Mouse (Mus musculus) urinary bladder, adult 2 months (tissue): ENCODE measurements around the gene Tmem100. TPM values are rescaled to one million over a fixed set of nuclear protein-coding genes. Genes with fewer than 3 reads are reported as not detected.

Experiments
- DNase-seq: peaks from one replicate; pipeline ENCODE4 v3.0.0; 2022; ENCODE audit warnings: low spot score
- polyA plus RNA-seq: library from polyadenylated mRNA; depleted of rRNA; stranded (reverse); fragments of >200 nt; gene quantifications from 2 replicates; pipeline ENCODE4 v1.2.3, GENCODE M21; 2012

The Tmem100 gene
- polyA plus RNA-seq, 1 experiment = 11.0 TPM

DNA sequence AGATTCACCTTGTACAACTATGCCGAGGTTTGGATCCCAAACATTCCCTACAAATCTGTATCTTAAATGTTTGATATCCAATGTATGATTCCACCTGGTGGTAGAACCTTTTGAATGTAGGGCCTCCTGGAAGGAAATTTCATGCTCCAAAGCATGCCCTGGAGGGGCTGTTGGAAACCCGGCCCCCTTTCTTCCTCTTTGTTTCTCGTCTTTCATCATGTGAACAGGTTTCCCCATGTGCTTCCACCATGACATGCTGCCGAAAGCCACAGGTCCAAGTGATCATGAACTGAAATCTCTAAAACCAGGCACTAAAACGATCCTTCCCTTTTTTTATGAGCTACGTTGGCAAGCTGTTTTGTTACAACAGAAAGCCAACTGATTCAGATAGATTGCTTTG lies 16.5 kb upstream of the Tmem100 start:
- no peak for DNase-seq

DNA sequence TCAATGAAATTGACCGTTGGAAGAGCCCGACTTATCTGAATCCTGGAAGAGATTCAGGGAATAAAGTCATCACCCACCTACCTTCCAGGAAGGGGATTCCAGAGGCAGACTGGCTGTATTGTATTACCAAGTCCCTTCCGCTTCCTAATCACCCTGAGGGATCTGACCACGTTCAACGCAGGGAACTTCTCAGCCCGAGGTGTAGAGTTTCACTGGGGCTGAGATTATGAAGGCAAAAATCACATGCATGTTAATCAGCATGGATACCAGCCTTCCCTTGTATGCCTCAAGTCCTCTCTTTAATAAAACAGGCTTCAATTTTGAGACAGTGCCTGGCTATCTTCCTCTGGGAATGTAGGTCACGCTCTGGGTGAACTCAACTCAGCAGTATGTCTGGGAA lies 14.9 kb upstream of the Tmem100 start:
- DNase-seq = no peak

DNA sequence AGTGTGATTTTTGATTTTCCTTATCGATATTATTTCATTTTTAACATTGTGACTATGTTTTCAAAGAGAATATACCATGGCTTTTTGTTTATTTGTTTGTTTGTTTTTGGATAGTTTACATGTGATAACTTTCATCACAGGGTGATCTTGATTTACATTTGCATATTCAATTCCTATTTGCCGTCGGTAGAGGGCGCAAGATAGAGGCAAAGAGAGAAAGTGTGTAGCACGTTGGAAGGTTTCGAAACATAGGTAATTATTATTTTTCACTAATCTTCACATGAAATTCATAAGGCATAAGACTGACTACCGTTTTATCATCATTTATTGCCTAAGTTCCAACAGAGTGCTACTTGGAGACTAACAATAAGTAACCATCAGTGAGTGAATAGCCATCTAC lies 11.0 kb upstream of the Tmem100 start:
- no peak for DNase-seq

DNA sequence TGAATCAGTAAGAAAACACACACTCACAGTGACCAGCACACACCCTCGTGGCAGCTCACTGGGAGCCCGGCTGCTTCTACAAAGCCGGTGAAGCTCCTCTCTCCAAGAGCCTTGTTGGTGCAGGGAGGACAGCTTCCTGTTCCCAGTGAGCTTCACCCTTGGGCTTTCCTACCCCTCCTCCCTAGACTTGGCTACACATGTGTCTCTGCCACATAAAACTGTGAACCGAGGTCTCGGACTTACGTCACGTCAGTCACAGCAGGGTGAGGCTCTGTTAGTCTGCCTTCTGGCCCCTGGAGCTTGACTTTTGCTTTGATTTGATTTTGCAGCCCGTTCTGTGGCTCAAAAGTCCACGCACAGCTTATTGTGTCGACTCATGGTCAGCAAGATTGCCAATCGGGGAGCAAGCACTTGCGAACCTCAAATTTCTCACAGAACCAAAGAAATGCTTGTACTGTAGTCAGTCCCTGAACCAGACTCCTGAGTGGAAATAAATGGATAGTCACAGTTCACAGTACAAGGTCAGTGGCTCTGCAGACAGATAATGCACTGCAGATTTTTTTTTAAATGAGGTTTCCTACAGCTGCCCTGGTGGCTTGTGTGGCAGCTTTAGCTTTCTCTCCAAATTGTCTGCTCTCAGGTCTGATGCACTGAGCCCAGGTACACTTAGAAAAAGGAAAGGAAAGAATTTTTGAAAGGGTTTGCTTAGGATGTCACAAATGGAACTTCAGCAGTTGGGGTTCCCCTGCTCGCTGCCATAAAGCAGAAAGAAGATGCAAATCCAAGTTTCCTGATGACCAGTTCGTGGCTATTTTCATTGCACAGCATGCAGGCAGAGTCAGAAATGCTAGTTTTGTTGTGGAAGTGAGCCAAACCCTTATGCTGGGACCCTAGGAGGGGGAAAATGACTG lies 4.0 kb upstream of the Tmem100 start:
- DNase-seq = no peak

DNA sequence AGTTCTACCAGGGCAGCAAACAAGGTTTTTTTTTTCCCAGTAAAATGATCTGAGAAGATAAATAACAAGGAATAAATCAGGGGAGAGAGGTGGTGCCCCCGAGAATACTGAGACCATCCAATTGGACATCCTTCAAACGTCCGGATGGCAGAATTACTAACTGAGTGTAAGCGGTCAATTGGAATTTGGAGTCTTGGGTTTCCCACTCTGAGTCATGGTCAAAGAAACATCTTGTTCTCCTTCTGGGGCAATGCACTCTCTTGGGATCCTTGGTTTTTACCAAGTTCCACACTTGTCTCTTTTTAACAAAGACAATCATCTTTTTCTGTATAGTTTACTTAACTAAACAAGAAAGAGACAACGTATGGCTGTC lies 3.4 kb upstream of the Tmem100 start:
- no peak for DNase-seq

DNA sequence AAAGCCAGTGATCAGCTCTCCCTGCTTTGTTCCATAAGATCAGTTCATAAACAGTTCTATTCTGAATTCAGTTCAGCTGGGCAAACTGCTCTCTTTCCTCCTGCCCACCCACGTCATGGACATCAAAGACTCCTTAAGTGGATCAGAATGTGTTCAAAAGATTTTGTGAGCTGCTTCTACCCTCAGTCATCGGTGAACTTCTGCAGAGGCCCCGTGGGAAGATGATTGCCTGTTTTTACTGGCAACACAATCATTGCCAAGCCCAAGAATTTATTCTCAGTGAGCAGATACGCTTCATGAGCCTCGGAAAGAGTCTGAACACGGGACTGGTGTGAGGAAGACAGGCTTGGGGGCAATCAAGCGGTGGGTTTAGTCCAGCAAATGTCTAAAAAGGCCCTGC lies 2.9 kb upstream of the Tmem100 start:
- no peak for DNase-seq

DNA sequence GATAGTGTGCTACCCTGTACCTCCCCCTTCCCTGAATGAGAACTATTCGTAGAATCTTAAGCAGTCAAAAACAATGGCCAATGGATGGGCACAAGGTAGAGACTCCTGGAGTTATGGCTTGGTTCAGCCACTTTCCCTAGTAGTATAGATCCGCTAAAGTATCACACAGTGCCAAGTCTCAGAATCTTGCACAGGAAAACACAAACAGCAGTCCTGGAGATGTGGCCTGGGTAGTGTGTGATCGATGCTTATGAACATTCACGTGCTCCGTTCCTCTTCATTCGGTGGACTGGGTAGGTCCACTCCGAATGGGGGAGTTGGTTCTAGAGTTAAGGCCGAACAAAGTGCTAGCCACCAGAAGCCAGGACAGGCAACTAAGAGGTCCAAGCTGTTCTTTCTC lies 1.4 kb upstream of the Tmem100 start:
- no peak for DNase-seq

DNA sequence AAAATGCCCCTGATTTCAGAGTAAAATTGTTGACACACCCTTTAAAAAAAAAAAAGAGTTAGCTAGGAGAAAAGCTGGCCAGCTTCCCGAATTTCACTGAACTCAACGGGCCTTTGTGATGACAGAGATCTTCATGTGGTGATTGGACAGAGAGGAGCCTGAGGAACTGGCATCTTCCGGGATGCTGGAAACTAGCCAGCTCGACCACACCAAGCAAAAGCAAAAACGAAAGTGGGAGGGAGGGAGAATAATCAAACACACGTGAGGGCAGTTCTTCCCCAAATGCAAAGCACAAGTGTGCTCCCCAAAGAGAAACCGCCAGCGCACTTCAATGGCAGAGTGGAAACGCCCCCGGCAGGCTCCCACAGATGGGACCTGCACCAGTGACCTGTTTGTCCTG lies 794 bp upstream of the Tmem100 start:
- DNase-seq = no peak

DNA sequence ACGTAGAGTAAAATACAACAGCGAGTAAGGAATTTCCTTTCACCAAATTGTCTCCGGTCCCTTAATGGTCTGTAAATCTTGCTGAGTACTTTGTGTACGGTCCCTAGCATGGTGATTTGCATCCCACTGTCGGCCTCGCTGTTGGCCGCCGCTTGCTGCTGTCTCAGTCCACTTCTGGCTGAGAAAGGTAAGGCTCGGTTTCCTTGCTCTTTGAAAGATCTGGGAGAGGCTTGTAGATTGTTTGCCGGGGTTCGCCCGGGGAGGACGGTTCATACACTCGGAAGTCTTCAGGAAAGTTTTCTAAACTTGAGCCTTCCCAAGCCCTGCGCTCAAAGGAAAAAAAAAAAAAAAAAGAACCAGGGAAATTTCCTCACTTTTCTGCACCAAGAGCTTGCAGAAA lies 409 bp downstream of the Tmem100 start:
- no peak for DNase-seq

DNA sequence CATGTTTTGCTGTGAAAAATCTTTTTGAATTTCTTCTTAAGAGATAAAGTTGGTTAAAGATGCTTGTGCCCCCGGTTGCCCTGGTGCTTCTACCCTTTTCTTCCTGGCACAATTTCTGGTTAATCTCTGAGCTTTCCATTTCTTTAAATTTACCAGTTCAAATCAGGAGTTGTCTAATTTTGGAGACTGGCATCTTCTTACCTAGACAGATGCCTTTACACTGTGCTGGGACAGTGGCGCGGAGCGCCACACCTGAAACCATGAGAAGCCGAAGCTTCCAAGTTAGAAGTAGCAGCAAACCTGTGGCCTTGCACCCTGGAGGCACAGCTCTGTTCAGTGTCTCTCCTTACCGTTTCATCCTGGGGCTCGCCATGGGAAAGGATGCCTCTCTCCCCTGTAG lies 928 bp downstream of the Tmem100 start:
- DNase-seq = no peak

DNA sequence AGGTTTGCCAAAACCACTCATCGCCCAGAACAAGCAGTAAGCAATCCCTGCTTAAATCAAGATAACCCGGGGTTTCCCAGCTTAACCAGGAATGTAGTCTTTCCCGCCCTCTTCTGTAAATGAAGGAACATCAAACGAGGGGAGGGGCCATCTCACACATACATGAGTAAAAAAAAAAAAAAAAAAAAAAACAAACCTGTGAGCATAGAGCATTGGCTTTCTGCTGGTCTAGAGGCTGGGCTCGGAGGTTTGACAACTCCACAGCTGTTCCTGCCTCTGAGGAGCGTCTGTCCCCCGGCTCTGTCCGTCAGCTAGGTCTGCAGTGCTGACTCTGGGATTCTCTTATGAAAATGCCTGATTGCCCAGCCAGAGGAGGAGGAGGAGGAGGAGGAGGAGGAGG lies 2.7 kb downstream of the Tmem100 start:
- DNase-seq = no peak

DNA sequence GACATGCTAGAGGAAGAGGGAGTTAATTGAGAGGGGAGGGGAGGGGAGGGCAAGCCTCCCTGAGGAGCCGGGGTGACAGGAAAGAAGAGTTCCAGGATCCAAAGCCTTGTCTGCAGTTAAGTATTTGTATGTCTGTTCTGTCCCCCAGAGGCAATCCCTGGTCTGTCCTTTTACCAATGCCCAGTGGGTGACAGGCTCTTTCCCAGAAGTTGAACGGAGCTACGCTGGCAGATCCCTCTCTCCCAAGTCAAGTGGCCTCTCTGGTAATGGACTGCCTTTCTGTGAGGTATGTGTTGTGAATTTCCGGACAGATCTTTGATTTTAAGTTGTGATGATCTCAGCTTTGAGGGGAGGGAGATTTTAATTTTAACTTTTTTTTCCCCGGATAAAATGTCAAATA lies 3.3 kb downstream of the Tmem100 start:
- DNase-seq = no peak

DNA sequence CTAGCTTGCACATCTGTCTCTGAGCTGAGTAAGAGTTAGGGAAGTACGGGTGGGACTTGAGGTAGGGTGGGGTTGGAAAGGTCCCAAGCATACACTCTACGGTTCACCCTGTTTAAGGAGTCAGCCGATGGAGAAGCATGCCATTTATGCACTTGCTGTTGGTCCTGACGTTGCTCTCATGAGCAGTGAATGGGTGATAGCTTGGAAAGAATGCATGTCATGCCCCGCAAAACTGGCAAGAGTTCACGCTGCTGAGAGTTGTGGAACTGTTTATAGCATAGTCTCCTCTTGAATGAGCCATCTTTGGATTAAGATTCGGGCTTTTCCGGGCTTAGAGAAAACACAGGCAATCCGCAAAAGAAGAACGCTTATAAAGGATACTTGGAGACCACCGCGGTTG lies 4.5 kb downstream of the Tmem100 start:
- DNase-seq = no peak

DNA sequence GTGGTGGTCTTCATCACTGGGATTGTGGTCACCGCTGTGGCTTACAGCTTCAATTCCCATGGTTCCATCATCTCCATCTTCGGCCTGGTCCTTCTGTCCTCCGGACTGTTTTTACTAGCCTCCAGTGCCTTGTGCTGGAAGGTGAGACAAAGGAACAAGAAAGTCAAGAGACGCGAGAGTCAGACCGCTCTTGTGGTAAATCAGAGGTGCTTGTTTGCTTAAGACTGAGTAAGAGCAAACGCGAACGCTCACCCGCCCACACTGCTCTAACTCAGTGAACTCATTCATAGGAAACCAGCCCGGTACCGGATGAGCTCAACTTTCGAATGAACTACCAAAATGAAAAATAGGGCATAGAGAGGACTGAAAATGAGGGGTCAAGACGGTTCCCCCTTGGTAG lies 5.4 kb downstream of the Tmem100 start:
- DNase-seq = no peak

DNA sequence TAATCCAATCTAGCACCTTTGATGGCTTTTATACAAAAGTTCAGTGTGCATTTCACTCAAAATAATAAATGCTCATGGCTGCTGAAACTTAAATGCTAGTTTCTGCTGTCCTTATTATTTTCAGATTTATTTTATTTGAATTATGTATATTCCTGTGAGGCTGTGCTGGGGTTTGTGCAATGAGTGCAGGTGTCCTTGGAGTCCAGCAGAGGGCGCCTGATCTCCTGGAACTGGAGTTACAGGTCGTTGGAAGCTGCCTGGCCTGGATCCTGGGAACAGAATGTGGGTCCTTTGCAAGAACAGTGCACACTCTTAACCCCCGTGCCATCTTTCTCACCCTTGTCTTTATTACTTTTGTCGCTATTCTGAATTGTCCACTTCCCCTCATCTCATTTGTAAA lies 6.3 kb downstream of the Tmem100 start:
- DNase-seq = no peak

DNA sequence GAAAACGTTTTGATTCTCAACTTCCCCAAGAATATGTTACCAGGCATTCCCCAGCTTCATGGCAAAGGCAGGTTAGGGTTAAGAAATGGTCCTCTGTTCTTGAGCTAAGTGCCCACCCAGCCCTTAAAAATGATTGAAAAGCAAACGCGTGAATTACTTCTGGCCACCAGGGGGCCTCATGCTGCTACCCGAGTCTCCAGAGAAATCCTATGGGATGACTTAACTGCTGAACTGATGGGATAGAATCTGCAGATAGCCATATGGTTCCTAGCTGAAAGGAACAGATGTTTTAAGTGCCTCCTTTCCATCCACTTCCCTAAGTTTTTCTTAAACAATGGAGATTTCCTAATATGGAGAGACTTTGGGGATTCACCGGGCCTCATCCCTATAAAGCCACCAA lies 7.9 kb downstream of the Tmem100 start:
- no peak for DNase-seq

DNA sequence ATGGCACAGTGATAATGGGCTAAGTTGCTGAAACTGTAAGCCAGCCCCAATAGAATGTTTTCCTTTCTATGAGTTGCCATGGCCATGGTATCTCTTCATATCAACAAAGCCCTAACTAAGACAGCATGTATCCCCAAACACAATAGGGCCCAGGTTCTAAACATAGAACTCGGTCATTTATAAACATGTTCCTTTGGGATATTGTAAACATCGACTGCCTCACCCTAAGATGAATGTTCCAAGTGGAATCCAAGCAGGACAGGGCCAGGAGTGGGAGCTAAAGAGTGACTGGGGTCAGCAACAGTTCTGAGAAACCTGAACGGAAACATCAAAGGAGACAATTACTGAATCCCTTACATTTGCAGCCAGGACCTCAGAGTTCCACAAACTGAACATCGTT lies 14.3 kb downstream of the Tmem100 start:
- DNase-seq = no peak

DNA sequence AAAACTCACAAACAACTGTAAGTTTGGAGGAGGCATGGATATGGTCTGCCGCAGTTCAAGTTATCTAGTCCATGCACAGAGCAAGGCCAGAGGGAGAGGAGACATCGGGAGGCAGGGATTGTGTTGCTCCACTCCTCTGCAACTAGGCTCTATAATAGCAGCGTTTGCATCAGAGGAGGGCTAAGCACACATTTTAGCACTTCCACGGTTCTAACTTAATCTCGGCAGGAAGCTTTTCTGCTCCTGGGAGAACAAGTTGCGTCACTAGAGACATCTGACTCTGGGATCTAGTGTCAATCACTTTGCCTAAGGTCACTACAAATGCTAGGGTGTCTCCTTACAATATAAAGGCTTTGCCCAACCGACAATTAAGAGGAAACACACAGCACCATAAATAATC lies 16.1 kb downstream of the Tmem100 start:
- no peak for DNase-seq

DNA sequence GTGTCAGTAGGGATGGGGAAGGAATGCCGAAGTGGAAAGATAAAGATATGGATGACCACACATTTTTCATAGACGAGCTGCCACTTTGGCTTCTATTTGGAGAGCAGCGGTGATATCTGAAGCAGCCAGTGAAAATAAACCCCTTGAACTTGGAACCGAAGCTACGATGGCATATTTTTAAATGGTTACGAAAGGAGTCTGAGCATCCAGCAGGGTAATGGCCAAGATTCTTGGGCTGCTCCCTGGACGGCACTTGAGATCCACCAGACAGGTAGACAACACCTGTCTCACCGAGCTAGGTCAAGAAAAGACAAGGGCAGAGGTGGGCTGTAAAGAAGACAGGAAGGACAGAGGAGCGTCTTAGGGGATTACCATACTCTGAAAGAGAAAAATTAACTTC lies 17.1 kb downstream of the Tmem100 start:
- DNase-seq = no peak

DNA sequence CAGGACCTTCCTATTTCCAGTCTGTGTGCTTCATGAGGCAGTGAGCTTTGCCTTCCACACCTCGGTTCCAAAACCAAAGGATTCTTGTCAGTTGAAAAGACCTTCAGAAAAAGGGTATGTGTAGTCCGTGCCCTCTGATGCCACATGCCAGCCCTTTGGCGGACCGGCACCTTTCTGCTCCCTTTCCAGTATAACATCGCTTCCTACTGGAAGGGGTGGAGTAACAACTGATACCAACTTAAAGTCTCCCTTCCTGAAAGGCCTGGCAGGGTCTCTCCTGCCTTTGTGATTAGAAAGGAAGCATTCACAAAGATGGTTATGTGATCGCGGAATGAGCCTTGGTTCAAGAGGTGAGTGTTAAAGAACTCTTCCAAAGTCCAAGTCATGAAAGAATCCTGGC lies 19.9 kb downstream of the Tmem100 start:
- no peak for DNase-seq

DNA sequence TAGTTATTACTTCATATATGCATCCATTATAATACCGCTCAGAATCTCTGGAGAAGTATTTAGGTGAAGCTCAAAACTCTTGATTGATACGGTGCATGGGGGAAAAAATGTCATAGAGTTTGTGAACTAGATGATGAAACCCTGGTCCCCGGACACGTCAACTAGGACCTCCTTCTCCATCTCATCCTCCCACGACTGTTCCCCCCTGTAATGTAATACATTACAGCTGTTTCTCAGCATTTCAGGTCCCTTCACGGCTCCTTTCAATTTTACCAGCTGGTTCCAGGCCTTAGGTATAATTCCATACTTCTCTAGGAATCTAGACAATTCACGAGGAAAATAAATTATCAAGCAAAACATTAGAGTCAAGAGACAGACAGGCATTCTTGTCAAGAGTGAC lies 22.6 kb downstream of the Tmem100 start:
- DNase-seq = no peak

DNA sequence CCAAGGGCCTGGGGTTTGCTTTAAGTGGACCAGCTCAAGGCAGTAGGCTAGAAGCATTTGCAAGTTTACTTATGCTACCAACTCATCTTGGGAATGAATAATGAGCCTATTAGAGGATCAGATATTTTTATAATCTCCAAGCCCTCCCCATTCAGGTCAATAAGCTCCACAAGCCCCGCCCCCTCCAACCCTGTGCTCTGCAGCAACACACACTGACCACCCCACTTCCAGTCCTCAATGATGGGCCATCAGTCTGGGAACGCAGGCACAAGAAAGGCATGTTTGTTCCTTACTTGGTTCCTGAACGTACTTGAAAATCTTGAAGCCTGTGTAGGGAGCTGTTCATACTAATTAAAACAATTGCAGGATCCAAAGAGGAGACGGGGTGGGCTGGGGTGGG lies 23.7 kb downstream of the Tmem100 start:
- no peak for DNase-seq

DNA sequence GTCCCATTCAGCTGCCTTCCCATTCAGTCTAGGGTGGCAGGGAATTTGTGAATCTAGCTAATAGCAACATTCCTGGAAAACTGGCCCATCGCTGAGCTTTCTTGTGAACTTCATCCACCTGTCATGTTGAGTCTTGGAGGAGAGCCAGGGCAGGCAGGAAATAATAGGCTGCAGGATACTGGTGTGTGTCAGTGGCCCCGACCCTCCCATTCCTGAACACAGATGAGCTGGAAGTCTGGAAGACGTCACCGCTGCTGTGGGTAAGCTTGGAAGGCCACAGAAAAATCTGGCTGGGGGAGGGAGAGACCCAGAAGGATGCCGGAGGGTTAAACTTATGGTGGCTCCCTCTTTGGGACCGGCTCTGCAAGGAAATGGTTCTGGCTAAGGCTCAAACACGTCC lies 24.3 kb downstream of the Tmem100 start:
- DNase-seq = no peak

DNA sequence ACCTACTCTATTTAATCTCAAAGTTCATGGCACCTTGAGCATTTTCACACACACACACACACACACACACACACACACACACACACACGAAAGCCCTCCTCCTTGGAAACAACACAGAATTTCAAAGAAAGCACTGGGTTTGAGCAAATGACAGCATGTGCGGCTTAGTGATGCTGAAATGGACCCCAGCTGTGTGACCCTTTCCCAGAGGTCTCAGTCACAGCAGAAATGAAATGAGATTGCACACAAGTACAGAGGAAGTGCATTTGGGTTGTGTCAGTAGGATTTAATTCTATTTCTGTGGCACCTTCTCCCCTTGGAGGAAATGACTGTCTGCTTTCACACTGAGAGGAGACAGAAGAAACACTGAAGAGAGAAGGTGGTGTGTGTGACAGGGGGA lies 26.9 kb downstream of the Tmem100 start:
- no peak for DNase-seq
